Mouse (Mus musculus) retina, postnatal 1 day (tissue): ENCODE results near the gene Asb16.
"Not testable (repeated sequence)": the region's sequence is repeated elsewhere in the genome, so short reads cannot be mapped to it uniquely, and the experiment has no call there.

Source experiments
- DNase-seq: peaks from one replicate; pipeline ENCODE4 v3.0.0-alpha.2; 2012

Gene Asb16

GRCm38 (mm10) chr11:102244926-102245449, 23.6 kb upstream of the Asb16 start:
- peak; percentile 78 for DNase-seq

DNA sequence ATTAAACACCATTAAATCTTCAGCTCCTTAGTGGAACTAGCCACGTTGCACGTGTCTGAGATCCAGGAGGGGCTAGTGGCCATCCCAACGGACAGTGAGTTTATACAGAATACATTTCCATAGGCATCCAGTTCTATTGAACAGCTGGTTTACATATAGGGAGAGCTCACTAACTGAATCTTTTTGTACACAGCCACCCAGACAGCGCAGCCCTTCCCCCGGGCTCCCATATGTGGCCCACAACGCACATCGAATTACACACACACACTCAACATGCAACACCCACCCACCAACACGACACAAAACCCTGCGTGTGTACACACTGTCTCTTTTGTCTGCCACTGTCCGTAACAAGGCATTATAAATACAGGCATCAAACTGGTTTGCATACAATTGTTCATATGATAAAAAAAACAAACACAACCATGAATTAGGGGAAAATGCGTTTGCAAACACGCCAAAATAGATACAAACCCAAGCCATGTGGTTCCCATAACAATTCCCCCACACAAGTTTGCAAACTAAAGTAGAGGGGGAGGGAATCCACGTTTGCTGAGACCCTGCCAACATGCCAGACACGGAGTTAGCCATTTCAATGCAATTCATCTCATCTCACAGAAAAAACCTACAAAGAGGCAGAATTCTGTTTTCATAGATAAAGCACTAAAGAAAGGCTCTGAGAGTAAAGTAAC, 22.8 kb upstream of the Asb16 start:
- no peak for DNase-seq

DNA sequence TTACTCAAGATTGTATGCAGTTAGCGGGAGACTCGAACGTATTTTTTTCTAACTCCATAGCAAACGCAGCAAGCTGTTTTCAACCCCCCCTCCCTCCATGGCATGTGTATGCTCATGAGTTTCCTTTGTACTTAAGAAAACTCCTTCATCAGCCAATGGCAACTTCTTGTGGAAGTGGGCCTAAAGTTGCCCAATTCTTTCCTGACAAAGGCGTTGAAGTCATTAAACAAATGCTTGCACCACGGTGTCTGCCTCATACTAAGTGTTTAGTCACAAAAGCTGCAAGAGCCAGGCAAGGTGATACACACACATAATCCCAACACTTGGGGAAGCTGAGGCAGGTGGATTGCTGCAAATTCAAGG, 22.3 kb upstream of the Asb16 start:
- DNase-seq = no peak

- no peak for DNase-seq
Observed at GRCm38 (mm10) chr11:102246871-102247270, 21.7 kb upstream of the Asb16 start.

DNA sequence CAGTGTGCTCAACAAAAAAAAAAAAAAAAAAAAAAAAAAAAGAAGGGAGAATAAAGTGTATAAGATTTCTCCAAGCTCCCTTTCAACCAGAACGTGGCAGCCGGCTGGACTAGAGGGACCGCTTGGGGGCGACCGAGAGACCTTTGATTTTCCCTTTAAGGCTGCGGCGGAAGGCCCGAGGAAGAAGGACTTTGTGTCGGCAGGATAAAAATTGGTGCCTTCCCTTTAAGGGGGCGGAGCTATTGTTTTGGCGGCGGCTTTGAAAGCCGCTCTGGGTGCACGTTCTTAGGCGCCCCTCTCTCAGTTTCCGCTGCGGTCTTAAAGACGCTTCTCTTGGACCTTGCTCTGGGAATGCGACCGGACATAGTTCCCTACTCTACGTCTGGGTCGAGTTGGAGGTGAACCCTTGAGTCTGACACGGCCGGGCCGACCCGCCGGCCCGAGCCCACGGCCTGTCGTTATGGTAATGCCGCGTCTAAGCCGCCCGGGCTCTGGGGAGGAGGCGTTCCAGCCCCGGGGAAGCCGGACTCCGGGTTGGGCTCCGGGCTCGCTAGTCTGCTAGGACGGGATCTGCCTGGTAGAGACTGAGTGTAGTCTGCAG, 19.8 kb upstream of the Asb16 start, which contains the start of gene BC030867:
BC030867 (plus strand) TSS at position 253 of the 601 bp plus-strand sequence.
- peak; percentile 97 for DNase-seq

DNA sequence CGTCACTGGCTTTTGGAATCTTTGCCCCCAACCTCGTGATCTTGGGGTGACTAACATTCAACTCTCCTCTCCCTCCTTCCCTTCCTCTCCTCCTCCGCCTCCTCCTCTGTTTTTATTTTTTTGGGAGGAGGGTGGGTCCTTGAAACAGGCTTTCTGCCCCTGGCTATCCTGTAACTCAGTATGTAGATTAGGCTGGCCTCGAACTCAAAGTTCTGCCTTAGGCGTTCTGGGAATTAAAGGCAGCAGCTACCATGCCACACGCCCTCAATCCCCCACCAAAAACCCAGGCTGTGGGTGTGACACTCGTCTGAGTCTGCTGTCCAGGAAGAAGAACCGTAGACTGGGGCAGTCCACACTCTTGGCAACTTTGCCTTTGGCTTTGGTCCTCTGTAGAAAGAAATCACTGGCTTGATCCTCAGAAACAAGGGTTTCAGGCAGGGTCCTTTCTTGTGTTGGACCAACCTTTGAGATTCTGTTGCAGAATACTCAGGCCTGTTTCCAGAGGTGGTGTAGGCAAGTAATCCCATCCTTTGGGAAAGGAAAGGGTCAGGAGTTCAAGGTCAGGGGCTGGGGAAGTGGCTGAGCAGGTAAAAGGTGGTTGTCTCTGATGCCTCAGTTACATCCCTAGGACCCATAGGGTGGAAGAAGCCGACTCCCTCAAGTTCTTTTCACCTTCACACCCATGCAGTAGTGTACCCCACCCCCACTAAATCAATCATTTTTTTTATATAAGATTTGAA, 19.0 kb upstream of the Asb16 start:
- no peak for DNase-seq

GRCm38 (mm10) chr11:102257514-102257913, 11.0 kb upstream of the Asb16 start:
- peak; percentile 65 for DNase-seq

DNA sequence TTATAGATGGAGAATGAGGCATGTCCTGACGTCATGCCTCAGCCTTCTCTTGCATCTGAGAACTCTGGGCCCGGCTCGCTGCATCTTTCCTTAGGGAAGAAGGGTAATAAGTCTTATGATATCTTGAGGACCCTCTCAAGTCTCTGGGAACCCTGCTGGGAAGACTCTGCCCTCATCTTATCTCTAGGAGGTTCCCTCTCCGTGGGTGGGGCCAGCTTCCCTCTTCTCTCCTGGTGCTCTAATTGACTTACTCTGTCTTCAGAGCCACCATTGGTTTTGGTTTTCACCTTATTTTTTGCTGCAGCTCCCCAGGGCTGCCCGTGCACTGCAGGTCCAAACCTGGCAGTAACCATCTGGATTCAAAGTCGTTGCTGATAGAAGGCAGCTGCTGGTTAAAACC, 10.4 kb upstream of the Asb16 start:
- no peak for DNase-seq

DNA sequence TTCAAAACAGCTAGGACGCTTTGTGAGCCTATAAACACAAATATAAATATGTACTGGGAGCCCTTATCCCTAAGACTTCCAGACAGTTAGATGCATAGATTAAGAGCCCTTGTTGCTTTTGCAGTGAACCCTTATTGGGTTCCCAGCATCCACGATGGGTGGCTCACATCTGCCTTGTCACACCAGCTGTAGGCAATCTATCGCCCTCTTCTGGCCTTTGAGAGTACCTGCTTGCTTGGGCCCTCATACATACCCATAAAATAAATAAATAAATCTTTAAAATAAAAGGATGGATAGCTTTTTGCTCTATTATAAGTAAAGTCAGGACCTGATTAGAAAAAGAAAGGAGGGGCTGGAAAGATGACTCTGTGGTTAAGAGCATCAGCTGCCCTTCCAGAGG, 10.0 kb upstream of the Asb16 start:
- DNase-seq = peak; percentile 35

GRCm38 (mm10) chr11:102263211-102263610, 5.3 kb upstream of the Asb16 start:
- no peak for DNase-seq

- DNase-seq = no peak
Observed at GRCm38 (mm10) chr11:102265816-102266215, 2.7 kb upstream of the Asb16 start.

GRCm38 (mm10) chr11:102266631-102267355, 1.8 kb upstream of the Asb16 start:
- DNase-seq = no peak

DNA sequence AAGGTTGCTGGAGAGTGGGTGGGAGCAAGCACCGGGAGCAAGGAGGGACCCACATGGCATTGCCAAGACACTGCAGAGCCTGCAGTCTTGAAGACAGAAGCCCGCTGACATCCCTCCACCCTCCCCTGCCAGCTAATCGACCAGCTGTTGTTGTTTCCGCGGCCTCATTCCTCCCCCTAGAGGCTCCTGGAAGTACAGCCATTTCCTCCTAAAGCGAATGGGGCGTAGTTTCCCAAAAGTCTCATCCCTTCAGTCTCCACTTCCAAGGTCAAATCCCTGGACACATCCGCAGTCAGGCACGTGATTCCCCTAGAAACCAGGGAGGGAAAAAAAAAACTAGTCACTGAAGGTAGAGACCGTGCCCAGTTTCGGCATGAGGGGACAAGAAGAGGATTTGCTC, 1.1 kb upstream of the Asb16 start:
- DNase-seq = peak; percentile 90

GRCm38 (mm10) chr11:102276411-102276915, 7.9 kb downstream of the Asb16 start:
- peak; percentile 76 for DNase-seq

GRCm38 (mm10) chr11:102277754-102278153, 9.2 kb downstream of the Asb16 start:
- no peak for DNase-seq

DNA sequence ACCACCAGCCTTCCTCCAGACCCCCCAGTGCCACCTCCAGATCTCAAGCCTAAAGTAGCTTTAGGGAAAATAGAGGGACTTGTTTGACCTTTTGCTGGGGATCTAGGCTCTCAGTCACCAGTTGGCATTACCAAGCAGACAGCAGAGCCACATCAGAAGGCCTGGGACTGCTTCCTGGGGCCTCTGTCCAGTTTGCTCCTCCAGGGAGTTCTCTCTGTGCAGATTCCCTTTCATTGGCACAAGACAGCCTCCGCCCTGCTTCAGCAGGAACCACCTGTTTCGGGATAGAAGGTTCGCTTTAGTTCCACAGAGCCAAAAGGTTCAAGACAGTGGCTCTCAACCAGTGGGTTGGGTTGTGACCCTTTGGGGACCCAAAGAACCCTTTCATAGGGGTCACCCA, 11.1 kb downstream of the Asb16 start:
- no peak for DNase-seq

- not testable (repeated sequence) for DNase-seq
Observed at GRCm38 (mm10) chr11:102280267-102280666, 11.7 kb downstream of the Asb16 start.

GRCm38 (mm10) chr11:102283922-102284321, 15.4 kb downstream of the Asb16 start:
- no peak for DNase-seq

DNA sequence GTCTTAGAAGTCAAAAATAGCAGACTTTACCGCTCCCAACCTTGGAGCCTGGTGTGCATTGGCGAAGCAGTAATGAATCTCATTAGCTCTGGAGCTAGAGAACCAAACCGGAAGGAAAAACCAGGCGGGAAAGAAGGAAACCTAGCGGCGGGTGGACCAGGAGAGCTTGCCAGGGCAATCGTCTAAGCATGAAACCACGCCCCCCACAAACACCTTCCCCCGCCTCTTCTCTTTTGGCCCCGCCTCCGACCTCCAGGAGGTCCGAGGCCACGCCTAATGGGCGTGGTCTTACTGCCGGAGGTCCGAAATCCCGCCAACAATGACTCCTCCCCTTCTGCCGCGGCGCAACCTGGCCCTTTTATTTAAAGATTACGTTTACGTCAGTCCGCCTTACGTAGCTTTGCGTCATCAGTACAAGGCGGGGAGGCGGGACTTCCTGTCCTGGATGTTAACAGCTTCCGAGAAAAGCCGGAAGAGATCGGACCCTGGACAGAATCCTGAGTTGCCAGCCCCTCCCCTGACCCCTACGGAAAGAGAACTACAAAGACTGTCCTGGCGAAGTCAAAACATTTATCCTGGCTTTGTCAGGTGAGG, 16.1 kb downstream of the Asb16 start, which contains the start of gene Tmub2:
Tmub2 (plus strand) TSS at position 431 of the 594 bp plus-strand sequence.
- peak; percentile 99 for DNase-seq

GRCm38 (mm10) chr11:102285095-102285834, 16.7 kb downstream of the Asb16 start:
- DNase-seq = no peak

- DNase-seq = no peak
Observed at GRCm38 (mm10) chr11:102287485-102287884, 18.9 kb downstream of the Asb16 start.
